Mouse (Mus musculus) gastrocnemius, adult 18-20 months (tissue): ENCODE results near the gene 4930404H24Rik. TPM values are rescaled to one million over a fixed set of nuclear protein-coding genes. Genes with fewer than 3 reads are reported as not detected.

Experiments used
- DNase-seq: peaks from one replicate; pipeline ENCODE4 v3.0.0; 2021; ENCODE audit warnings: low spot score
- long read RNA-seq, 2 experiments: library from polyadenylated mRNA; stranded (forward); transcript quantifications; one replicate each; pipeline ENCODE4 v2.0.0; 2021
- total RNA-seq, 2 experiments: library from RNA; stranded (reverse); gene quantifications; 2 replicates each; pipeline ENCODE4 v1.2.3; 2021

4930404H24Rik gene
- not detected for total RNA-seq
- long read RNA-seq, experiment 1: 0 reads
- long read RNA-seq, experiment 2: 0 reads

DNA sequence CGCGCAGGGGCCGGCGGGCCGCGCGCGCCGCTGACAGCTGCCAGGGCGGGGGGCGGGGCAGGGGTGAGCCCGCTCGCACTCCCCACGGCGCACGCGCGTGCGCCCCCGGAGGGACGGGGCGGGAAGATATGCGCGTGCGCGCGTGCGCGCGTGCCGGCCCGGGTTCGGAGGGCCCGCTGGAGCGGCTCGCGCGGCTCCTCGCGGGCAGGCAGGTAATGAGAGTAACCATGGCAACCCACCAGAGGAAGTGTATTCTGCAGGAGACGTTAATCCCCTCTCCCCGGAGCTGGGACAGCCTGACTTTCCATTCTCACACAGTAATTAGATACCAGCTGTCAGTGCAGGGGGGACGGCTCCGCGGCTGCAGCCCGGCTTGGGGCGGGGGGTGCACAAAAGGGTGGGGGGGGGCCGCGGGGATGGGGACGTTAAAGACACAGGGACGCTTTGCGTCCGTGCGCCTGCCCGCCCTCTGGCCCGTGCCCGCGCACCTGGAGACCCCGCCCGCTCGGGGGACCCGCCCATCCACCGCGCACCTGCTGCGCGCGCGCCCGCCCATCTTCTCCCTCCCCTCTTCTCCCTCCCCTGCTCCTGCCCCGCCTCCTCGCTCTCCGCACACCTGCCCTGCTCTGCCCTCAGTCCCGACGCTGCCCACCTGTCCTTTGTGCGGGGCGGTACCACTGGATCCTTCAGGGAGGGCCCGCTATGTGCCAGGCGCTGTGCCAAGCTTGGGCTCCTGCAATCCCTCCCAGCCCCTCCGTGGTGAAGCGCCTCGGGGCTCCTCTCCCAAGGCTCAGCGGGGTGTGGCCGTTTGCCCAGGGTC lies at the start of gene 4930404H24Rik:
4930404H24Rik (plus strand) TSS at position 218 of the 820 bp plus-strand sequence.
- peak; percentile 36 for DNase-seq

DNA sequence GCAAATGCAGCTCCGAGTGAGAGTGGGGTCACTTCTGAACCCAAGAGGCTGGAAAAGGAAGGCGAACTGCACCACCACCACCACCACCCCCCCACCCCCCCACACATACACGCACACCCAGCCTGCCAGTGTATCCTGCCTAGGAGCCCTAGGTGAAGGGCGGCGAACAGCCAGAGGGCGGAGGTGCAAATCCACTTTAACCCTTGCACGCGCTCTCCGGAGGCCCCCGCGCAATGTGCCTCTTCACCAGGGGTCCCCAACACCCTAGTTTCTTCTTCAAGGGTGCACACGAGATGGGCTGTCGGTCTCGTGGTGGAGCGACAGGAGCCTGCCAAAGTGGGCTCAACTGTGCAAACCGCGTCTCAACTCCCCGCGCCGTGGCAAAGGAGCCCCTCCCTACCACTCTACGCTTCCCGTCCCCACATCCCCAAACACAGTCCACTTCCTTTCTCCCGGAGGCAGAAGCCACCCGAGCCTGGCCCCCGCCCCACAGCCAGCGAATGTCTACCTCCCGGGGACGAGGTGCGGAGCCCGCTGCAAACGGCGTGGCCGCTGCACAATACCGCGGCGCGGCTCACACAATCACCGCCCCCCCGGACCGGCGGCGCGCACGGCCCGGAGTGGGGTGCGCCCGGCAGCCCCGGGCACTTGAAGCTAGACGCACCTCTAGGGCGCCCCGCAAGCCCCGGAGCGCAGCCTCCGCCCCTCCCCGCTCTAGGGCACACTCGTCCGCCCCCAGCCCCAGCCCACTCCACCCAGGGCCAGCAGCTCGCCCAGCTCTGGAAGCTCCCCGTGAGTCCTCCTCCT lies 49.0 kb upstream of the 4930404H24Rik start:
- DNase-seq: peak; percentile 21

DNA sequence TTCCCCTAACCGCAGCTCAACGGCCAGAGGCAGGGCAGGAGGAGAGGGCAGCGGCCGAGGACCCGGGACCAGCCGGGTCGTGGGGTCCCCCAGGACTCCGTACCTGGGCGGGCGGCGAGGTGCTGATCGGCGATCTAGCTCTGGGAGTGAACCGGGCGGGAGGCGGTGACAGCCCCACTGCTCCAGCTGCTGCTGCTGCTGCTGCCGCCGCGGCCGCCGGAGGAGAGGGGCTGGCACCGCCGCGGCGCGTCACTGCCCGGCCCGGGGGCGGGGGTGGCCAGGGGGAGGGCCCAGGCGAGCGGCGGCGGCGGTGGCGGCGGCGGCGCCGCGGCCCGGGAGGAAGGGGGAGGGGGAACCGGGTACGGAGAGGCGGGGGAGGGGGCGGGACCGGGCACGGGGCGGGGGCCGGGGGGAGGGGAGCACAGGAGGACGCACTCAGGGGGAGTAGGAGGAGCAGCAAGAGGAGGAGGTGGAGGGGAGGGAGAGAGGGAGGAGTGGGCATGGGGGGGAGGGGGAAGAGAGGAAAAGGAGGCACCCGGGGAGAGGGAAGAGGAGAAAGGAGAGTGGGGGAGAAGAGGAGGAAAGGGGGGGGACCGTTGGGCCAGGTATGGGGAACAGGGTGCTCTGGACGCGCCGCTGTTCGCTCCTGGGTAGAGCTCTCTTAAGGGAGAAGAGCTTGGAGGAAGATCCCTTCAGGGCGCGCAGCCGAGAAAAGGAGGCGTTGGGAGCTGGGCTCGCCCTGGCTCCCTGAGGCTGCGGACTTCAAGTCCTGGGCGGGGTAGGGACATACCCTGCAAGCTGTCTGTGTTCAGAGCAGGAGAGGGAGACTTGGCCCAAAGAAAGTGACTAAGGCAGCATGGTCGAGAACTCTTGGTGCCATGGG lies 48.1 kb upstream of the 4930404H24Rik start:
- peak; percentile 47 for DNase-seq

DNA sequence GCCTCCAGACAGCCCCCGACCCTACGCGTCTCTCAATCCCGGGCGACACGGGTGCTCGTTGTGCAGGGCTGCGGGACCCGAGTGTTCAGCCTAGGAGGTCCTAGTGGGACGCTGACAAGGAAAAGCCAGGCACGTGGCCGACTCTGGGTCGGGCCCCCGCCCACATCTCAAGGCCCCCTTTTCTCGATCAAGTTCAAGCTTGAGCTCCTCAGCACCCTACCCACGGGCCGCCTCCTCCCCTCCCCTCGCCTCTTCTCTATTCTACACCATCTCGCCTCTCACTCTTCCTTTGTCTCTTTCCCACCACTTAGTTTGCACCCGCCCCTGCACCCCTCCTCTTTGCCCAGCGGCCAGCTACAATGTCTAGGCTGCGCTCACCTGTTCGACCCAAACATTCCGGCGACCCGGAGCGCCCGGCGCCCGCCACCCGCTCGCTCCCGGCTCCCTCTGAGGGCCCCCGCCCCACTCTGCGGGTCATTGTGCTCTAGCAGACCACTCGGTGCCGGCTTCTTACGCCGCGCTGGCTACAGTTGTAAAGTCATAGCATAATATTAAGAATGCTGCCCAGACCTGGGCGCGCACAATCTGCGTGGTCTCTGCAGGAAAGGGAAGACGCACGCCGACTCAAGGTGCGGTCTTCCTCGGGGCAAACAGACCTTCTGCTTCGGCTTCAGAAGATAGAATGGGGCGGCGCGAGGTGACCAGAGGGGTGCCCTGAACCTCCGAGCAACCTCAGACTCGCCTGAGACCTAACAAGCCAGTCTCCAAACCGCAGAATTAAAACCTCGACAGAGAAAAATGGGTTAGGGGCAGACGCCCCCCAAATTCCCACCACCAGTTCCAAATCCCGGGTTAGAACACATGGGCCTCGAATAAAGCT lies 47.2 kb upstream of the 4930404H24Rik start:
- DNase-seq: no peak

DNA sequence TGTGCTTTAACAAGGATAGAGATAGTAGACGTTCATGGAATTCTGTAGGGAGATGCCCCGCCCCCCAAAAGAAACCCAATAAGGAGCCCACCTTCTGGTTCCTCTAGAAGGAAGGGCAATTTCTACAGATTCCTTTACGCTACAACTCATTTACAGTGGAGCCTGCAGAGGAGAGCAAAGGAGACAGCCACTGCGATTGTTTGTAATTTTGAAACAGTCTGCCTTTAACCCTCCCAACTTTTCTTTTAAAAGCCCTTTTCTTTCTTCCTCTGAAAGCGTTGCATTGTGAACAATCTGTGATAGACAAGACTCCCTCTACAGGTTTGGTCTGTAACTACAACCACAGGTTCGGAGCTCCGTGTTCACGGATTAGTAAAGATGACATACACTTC lies 46.6 kb upstream of the 4930404H24Rik start:
- peak; percentile 63 for DNase-seq

DNA sequence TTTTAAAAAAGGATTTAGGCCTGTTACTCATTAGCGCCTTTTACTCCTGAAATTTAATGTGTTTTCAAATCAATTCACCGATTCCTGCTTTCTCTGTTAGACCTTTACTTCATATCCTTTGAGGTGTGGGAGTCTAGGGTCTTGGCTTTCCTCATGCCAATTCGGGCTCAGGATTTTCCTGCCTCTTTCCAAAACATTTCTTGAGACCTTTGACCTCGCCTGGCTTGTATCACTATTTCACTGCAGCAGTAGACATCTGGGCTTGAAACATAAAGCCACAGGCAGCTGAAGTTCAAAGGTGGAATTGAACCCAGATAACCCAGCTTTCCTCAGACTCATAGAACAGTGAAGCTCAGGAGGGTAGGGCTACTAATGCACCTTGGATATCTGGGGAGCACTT lies 46.1 kb upstream of the 4930404H24Rik start:
- DNase-seq: no peak

DNA sequence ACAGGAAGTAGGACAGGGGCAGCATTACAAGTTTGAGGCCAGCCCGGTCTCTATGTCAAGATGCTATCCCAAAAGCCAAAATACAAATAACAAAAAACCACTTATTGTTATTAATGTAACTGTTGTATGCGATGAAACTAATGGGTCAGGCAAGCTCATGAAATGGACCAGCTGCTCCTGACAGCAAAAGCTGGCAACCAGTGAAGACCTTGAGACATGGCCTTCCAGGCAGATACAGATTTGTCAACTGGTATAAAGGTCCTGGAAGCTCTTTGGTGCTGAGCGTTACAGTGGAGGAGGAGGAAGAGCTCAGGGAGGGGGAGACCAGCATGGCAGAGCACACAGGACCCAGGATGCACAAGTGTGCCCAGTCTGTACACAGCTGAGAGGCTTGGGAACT lies 44.9 kb upstream of the 4930404H24Rik start:
- no peak for DNase-seq

DNA sequence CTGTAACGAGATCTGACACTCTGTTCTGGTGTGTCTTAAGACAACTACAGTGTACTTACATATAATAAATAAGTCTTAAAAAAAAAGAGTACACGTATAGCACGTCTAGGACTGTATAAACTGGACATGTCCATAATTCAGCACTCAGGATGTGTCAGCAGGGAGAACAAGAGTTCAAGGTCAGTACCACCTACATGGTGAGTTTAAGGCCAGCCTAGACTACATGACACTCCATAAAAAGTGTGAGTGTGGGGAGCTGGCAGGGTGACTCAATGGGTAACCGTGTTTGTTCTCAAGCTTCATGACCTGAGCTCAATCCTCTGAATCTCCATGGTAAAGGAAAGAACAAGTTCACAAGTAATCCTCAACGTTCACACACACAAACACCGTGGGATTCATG lies 44.1 kb upstream of the 4930404H24Rik start:
- no peak for DNase-seq

DNA sequence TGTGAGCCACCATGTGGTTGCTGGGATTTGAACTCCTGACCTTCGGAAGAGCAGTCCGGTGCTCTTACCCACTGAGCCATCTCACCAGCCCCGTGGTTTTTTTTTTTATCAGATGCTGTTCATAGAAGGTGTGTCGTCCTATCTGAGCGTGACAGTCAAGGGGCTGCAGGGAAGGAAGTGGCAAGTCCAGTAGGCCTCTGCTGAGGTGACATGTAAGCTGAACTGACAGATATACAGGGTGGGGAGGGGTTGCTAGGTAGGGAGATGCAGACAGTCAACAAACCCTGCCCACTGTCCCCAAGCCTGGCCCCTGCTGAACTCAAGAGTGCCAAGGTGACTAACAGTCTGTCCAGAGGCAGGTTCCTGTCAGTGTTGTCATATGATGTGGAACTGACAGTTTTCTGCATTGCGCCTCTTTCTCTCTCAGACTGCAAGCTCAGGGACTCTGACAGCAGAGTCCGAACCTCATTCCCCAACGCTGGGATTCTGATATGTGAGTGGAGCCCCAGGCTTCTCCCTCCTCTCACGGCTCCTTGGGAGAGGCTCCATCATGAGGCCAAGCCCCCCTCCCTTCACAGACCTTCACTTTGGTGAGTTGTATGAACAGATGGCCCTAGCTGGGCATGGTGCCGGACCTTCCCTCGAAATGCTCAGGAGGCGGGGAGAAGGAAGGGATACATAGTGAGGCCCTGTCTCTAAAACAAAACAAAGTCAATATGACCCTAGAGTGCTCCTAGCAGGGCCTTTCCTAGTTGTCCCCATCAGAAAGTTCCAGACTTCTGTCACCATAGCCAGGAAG lies 38.4 kb upstream of the 4930404H24Rik start:
- no peak for DNase-seq

DNA sequence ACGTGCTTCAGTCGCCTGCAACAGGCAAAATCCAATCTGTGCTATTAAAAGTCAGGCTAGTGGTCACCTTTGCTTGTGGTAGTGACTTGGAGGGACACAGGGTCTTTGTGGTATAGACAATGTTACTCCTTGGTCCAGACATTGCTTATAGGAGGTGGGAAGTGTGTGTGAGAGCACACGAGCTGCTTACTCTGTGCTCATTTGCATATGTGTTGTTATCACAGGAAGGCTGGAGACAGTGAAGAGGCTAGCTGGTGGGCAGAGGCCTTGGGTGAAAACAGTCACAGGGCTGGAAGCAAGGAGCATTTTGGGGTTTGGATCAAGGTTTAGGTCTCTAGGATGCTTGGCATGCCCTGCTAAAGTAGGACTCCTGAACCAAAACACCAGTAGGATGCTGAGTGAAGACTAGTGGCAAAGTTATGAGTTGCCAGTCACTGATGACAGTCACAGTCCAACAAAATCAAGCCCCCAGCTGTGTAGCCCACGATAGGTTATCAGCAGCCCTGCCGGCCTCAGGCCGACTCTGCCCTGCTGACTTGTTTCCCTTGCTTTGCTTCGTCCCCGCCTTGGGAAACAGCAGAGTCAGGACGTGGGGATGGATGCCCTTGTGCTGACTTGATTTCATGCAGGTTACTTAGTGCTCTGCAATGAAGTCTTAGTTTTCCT lies 37.6 kb upstream of the 4930404H24Rik start:
- no peak for DNase-seq

DNA sequence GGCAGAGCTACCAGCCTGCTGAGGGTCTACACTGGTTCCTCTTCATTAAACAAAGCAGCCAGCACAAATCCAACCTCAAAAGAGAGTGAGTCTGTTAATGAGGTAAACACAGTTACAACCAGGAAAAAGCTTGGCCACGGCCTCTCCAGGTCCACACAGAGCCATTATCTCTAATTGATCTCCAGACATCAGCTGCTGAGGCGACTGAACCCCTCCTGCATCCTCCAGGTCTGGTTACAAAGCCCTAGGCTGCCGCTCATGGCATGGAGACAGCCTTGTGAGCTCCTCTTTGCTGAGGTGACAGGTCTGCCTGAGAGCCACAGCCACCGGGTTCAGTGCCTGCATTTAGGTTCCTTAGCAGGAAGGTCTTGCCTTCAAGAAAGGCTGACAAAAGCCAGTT lies 35.1 kb upstream of the 4930404H24Rik start:
- no peak for DNase-seq

DNA sequence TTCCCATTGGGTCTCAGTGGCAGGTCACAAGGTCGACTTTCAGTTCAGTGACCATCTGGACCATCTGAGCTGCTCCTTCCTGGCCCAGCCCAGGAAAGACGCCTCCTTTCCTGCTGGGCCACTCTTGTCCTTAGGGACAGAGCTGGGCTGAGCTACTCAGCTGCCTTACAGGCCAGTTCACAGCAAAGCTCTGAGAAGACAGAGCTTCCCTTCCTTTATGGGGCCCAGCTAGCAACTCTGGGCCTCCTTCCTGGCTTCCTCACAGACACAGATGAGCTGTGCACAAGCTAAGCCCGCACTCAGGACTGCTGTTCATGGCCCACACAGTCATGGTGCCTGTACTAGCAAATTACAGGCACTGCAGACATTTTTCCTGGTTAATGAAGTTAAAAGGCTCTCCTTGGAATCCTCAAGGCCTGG lies 34.6 kb upstream of the 4930404H24Rik start:
- DNase-seq: peak; percentile 21

DNA sequence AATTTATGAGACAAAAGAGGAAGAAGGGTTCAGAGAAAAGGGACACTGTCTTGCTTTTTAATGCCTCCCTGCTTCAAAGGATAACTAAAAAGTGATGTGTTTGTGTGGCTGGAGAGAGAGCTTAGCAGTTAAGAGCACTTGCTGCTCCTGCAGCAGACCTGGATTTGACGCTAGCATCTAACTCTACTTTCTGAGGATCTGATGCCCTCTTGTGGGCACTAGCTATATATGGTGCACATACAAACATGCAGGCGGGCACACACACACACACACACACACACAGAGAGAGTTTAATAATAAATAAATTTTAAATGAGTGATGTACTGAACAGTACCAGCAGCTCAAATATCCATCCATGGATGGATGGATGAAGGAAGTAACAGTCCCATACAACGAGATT lies 29.3 kb upstream of the 4930404H24Rik start:
- no peak for DNase-seq

DNA sequence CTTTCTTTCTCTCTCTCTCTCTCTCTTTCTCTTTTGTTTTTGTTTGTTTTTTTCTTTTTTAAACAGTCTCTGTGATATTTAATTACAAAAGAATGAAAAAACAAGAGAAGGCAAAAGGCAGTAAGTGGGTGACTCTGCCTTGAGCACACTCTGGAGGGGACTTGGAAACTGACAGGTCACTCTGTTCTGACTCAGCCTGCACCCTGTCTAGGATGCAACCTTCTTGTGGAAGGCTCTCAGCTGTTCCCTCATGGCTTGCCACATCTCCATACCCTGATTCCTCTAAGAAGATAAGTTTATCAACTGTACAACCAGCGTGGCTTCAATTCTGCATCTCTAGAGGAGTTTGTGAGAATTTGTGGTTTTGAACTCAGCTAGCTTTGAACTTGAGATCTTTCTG lies 25.2 kb upstream of the 4930404H24Rik start:
- no peak for DNase-seq

DNA sequence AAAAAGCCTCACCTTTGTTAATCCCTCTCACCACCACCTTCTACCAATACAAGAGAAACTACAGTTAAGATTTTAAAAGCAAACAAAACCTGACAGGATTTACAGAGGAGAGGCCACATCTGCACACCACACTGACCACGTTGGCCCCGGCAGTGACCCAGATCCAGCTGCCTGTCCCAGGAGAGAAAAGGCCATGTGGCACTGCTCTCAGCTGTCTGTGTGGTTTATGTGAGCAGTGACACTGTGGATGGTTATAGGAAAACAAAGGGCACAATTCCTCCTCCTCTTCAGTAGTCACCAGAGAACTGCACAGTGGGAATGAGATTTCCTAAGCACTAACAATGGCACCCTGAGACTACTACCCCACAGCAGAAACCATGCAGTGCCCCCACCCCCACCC lies 23.3 kb upstream of the 4930404H24Rik start:
- no peak for DNase-seq

DNA sequence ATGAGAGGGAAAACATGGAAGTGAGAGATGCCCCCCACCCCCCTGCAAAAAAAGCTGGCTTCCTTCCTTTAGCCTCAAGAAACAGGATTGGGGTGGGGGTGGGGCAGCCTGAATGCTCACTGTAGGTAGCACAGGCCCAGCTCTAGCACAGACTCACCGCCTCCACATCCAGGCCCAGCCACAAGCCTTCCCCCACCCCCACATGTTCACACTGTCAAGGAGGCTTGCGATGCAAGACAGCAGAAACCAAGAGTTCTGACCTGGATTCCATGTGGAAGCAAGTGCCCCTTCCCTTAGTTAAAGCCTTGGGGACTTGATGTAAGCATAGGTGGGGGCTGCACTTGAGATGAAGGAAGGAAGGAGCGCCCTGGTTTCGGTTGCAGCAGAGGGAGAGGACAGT lies 22.8 kb upstream of the 4930404H24Rik start:
- DNase-seq: no peak

DNA sequence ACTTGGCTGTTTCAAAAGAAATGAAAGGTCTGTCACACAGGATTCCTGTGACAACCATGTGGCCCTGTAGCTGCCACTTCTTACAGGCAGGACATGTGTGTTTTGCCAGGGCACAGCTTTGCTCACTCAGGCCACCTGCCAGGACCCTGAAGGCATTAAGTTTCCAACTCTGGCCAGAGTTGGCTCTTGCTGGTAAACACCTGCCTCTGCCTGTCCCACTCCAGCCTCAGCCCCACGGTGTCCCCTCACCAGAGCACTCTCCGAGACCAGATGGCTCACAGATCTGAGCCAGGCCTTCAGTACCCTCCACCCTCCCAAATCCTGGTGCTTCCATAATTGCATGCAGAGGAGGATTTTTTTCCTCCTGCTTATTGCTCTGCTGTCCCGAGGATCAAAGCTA lies 21.6 kb upstream of the 4930404H24Rik start:
- peak; percentile 83 for DNase-seq

DNA sequence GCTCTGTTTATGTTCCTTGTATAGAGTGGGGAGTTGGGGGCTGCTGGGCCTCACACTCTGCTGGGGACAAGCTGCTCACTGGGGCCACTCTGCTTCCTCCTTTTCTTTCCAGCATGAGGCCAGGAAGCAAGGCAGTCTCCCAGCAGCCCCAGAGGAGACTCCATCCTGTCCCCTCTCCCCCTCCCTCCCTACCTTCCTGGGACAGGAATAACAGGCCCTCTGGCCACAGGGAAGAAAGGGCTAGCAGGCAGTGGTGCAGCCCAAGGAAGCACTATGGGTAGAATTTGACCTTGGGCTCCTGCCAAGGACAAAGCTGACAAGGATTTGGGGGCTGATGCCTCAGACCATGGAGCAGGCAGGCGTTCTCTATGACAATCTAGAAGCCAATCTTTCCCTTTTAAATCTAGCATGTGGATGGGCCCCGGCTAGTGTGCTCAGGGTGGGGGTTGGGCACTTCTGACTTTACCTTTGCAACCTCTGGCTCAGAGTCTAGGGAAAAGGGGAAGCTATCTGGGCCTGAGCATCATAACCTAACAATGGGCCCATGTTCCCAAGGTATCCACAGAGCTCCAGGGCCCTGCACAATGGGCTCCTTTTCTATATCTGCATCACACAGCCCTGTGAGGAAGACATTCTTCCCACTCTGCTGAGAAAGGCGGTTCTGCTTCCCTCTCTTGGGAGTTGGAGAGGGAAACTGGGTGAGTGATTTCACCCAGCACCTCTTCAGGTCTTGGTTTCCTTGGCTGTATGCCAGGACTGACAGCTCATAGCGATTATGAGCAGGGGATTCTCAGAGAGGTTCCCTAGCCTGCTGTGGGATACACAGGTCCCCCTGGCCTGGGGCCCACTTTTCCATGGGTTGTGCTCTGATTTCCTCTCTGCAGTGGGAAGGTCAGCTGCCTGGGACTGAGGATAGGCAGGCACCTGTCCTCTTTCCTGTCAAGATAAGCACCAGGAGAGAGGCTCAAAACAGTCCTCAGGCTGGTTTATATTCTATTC lies 17.2 kb upstream of the 4930404H24Rik start:
- no peak for DNase-seq
